Mouse (Mus musculus) Patski (cell line): ENCODE measurements at regions not wholly inside any gene's neighbourhood (a gene's known extent, or its start where the extent isn't known, plus 50 kb on each side); places are given as distances from the start of the nearest gene placed in this dataset.

Experiments
- ATAC-seq: fragments of 100-300 bp; one replicate; pipeline ENCODE4 v1.8.0; 2021
- CTCF ChIA-PET: fragments of 350-600 bp; sonication (Branson Sonifier 250); formaldehyde crosslinking; loops from one replicate; lab custom pipeline; 2022; ENCODE audit warnings: inconsistent platforms; lab: Charles Lee
- POLR2A ChIA-PET: fragments of 350-600 bp; sonication (Branson Sonifier 250); formaldehyde crosslinking; loops from one replicate; lab custom pipeline; 2022; ENCODE audit warnings: antibody characterized with exemption, inconsistent platforms; lab: Charles Lee
- DNase-seq: peaks from one replicate; pipeline ENCODE4 v3.0.0-alpha.2; 2011; ENCODE audit warnings: low read depth, low spot score
- H3K27me3 ChIP-seq: fragments of 371-371 bp; one replicate; pipeline ENCODE4 v1.5.1; 2021
- CTCF ChIP-seq: fragments of 100-300 bp; IDR thresholded peaks from one replicate; pipeline ENCODE4 v1.5.1; 2021
- in situ Hi-C: fragments of 300-500 bp; cut with MboI; formaldehyde crosslinking; loops from 3 replicates; pipeline ENCODE4 v1.11.1; 2018; ENCODE audit warnings: low pct_unique_long_range_greater_than_20kb, mixed read lengths

DNA sequence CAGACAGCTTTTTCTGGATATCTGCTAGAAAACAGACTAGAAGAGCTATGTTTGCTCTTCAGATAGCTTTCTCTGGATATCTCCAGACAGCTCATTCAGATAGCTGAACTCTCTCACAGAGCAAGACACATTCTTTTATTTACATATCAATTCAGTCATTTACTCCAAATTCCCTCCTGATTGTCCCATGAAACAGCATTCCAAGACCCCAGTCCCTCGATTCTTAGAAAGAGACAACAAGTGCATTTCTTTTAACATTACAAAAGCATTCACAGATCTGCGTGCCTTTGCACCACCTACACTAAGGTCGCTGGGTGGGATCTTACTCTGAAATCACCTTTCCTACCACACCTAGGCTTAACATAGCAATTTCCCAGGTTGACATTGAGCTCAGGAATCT is 1039.5 kb upstream of the Ddx18 start:
- no peak for DNase-seq
- CTCF ChIA-PET, result no interaction called here
- POLR2A ChIA-PET, result no interaction called here
- no peaks in the 10 kb centered on the region for H3K27me3 ChIP-seq
- in situ Hi-C loops, result no loop called here
- no peak for TF ChIP-seq CTCF
- no peak for ATAC-seq

DNA sequence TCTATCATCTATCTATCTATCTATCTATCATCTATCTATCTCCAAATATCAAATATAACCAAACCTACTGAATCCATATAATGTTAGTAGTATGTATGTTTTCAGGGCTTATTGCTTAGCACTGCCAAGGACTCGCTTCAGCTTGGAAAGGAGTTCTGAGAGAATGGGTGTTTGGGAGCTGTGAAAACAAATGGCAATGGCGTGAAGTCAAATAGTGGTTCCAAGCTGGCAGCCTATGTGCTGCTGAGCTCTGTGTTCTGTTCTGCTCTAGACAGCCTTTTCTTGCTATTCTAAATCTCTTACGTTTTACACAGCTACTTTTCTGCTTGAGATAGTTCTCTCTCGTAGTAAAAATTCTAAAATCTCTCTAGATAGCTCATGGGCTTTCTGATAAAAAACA is 1008.2 kb upstream of the Ddx18 start:
- in situ Hi-C loops, result no loop called here
- ATAC-seq (no peak), DNase-seq (no peak)
- CTCF ChIA-PET, result no interaction called here
- POLR2A ChIA-PET, result no interaction called here
- TF ChIP-seq CTCF, result no peak
- H3K27me3 ChIP-seq, result no peaks in the 10 kb centered on the region

DNA sequence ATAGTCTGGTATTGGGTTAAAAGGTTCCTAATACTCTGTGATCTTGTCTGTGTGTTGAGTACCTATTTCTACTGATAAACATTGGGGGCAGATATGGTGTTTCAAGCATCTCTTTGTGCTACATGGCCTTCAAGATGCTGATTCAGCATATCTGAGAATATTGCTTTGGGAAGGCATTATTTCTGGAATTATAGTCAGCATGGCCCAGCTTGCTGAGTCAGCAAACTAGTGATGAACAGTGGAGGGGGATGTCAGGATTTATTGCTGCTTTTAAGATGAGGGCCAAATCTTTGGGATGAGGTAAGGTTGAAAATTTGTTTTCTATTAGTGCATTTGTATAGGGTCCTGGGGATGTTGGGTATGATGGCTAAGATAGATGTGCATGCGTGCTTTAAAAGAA is 983.8 kb upstream of the Ddx18 start:
- no peaks in the 10 kb centered on the region for H3K27me3 ChIP-seq
- ATAC-seq (no peak), DNase-seq (no peak)
- POLR2A ChIA-PET, result no interaction called here
- CTCF ChIA-PET, result no interaction called here
- in situ Hi-C loops, result no loop called here
- TF ChIP-seq CTCF, result no peak

DNA sequence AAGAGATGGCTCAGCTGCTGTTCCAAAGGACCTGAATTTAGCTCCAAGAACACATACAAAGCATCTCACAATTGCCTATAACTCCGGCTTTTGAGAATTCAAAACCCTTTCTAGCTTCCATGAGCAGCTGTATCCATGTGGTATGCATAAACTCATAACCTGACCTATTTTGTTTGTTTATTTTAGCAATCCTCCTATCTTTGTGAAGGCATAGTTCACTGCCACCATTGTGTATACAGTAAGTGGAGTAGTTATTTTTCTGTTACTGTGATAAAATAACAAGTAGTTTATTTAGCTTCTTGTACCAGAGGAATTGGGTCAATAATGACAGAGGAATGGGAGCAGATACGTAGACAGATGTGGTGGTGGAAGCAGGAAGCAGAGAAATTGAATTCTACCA is 941.8 kb upstream of the Ddx18 start:
- in situ Hi-C loops, result no loop called here
- no peaks in the 10 kb centered on the region for H3K27me3 ChIP-seq
- no peak for DNase-seq
- ChIA-PET POLR2A (no interaction called here), CTCF (no interaction called here)
- no peak for ATAC-seq
- TF ChIP-seq CTCF, result no peak

DNA sequence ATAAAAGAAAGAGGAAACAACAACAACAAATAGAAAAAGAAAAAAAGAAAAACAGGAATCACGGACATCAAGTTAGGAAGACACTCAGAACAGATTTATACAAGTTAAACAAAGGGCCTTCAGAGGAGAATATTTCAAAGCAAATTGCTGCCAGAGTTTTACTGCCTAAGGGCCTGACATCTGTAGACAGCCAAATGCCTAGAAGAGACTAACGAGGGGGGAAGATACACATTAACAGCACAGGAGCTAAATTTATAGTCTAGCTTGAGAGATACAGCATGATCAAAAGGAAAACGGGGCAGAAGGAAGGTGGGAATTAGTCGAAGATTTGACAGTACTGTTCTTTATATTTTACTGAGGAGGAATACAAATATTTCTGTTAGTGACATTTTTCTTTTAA is 933.9 kb upstream of the Ddx18 start:
- ATAC-seq (no peak), DNase-seq (no peak)
- in situ Hi-C loops, result no loop called here
- POLR2A ChIA-PET, result no interaction called here
- no peaks in the 10 kb centered on the region for H3K27me3 ChIP-seq
- CTCF ChIA-PET, result no interaction called here
- no peak for TF ChIP-seq CTCF

DNA sequence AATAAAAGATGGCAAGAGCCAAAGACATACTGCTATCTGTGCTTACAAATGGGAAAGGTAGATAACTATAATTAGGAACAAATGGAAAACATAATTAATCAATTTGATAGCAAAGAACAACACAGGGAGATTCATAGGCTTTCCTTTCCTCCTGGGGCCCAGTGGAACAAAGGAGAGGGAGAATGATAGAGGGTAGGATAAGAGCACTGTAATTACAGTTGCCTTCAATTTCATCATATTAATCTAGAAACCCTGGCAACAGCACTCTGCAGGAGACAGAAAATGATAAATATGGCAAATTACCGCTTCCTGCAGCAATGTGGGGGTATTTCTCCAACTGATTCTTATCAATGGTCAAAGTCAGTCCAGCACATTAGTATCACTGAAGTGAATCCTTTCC is 910.2 kb upstream of the Ddx18 start:
- DNase-seq, result no peak
- no peak for TF ChIP-seq CTCF
- no peaks in the 10 kb centered on the region for H3K27me3 ChIP-seq
- ATAC-seq, result no peak
- POLR2A ChIA-PET, result no interaction called here
- in situ Hi-C loops, result no loop called here
- CTCF ChIA-PET, result no interaction called here

DNA sequence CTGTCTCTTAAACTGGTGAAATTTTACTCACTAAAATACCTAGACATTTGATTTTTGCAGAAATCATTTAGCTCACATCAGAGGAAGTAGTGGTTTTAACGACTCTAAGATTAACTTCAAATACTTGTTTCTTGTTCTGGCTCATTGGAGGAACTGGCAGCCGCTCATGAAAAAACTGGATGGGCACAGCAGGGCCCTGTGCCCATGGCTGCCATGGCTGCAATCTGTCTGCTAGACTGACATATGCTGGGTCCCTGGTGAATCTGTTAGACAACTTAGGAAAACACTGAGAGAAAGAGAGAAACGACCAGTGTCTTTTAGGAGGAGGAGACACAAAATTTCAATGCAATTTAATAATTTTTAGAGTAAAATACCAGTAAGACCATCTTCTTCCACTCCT is 896.1 kb upstream of the Ddx18 start:
- TF ChIP-seq CTCF, result no peak
- ATAC-seq, result no peak
- no peaks in the 10 kb centered on the region for H3K27me3 ChIP-seq
- DNase-seq, result no peak
- in situ Hi-C loops, result no loop called here
- ChIA-PET CTCF (no interaction called here), POLR2A (no interaction called here)

DNA sequence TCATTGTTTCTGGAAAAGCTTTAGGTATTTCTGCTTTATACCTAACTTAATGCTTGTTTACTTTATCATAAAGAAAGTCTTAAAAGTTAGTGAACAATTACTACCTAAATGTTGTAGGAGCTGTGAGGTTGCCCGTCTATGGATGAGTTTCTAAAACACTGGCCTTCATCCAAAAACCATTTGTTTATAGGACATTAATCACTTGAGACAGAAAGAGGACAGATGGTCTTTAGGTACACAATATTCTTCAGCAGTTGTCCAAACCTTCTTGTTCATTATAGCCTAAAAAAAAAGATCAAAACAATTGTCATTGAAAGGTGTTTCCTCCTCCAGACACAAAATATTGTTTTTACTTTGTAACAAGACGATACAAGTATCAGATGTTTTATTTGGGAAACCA is 891.3 kb upstream of the Ddx18 start:
- ATAC-seq, result no peak
- ChIA-PET POLR2A (no interaction called here), CTCF (no interaction called here)
- in situ Hi-C loops, result no loop called here
- no peaks in the 10 kb centered on the region for H3K27me3 ChIP-seq
- DNase-seq, result no peak
- no peak for TF ChIP-seq CTCF

DNA sequence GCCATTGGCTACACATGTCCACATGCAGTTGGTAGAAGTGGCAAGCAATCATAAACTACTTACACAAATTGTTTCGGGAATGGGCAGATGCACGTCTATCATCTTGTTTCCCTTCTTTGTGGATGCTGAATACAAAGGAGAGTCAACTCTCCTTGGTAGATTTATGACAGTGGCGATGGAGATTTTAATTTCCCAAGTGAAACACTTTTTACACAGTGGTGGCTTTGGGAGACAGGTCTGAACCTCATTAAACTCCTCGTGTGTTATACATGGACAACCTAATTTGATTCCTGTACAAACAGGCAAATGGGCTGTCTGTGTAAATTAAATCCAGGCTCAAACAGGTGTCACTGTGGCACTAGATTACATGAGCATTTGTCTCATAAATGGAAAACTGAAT is 887.1 kb upstream of the Ddx18 start:
- no peaks in the 10 kb centered on the region for H3K27me3 ChIP-seq
- no peak for TF ChIP-seq CTCF
- ChIA-PET POLR2A (no interaction called here), CTCF (no interaction called here)
- no peak for DNase-seq
- ATAC-seq, result no peak
- in situ Hi-C loops, result no loop called here

DNA sequence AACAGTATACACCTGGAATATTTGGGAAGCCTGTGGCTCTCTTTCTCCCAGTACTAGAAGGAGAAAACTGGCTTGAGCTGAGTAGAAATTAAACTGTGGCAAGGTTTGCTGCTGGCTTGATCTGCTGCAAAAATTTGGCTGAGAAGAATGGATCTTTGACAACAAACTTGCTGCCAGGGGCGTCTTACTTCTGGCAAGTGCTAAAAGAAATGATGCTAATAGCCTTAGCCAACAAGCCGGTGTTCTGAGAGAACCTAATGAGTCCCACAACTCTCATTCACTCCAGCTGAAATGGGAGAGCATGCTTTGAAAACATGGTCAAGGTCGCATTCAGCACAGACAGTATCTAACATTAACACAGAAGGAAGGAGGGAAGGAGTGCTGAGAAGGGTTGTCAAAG is 885.8 kb upstream of the Ddx18 start:
- ATAC-seq (no peak), DNase-seq (no peak)
- CTCF ChIA-PET, result no interaction called here
- no peaks in the 10 kb centered on the region for H3K27me3 ChIP-seq
- no peak for TF ChIP-seq CTCF
- in situ Hi-C loops, result no loop called here
- POLR2A ChIA-PET, result no interaction called here

DNA sequence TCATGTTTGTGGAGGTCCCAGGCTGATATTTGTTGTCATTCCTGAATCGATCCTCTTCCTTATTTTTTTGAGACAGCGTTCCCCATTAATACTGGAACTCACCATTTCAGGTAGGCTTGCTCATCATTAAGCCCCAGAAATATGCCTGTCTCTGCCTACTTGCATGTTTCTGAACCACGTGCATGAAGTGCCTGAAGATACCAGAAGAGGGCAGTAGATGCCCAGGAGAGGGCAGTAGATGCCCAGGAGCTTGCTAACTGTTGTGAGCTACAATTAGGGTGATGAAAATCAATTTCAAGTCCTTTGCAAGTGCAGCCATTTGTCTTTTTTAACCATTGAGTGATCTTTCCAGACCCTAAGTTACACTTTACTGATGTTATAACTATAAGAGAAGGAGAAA is 871.6 kb upstream of the Ddx18 start:
- in situ Hi-C loops, result no loop called here
- ChIA-PET POLR2A (no interaction called here), CTCF (no interaction called here)
- TF ChIP-seq CTCF, result peak; percentile 46
- no peaks in the 10 kb centered on the region for H3K27me3 ChIP-seq
- no peak for ATAC-seq
- no peak for DNase-seq

DNA sequence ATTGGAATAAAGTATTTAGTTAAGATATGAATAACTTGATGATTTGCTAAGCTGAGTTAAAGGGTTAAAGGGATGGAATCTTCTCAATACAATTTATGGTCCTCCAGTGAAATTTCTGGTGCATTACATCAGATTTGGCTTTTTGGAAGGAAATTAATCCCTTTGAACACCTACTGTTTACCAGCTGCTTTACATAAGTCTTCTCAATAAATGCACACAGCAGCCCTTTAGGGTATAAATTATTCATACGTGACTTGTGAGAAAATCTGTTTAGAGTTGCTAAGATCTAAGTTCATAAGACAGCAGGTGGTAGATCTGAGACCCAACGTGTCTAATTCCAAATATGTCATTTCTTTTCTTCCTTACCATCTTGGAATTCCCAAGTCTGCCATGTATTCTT is 855.7 kb upstream of the Ddx18 start:
- ATAC-seq (no peak), DNase-seq (no peak)
- H3K27me3 ChIP-seq, result no peaks in the 10 kb centered on the region
- no peak for TF ChIP-seq CTCF
- POLR2A ChIA-PET, result no interaction called here
- CTCF ChIA-PET, result no interaction called here
- in situ Hi-C loops, result no loop called here
